Mouse (Mus musculus) retina, embryonic 14.5 days (tissue): ENCODE results near the gene Fam151a.
"Not testable (repeated sequence)": the region's sequence is repeated elsewhere in the genome, so short reads cannot be mapped to it uniquely, and the experiment has no call there.

Experiments used
- DNase-seq: peaks from one replicate; pipeline ENCODE4 v3.0.0-alpha.2; 2015; ENCODE audit warnings: low spot score

Fam151a gene

DNA sequence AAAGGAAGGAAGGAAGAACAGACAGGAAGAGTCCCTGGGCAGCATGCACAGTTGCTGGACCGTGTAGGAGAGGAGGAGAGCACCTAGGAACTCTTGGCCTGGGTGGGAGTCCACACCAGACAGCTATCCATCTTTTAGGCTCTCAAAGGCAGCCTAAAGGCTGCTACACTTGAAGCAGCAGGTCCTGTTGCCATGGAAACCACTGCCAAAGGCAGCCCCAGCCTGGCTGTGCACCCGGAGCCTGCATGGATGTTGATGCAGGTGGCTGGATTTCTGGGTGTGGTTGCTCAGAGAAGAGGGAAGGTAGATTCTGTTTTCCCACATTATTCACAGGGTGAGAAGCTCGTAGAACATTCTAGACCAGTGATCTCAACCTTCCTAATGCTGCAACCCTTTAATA is 43.3 kb downstream of the Fam151a start:
- peak; percentile 72 for DNase-seq

- DNase-seq: peak; percentile 83
Observed at GRCm38 (mm10) chr4:106778116-106778788, 44.6 kb downstream of the Fam151a start.

GRCm38 (mm10) chr4:106780045-106780444 is 46.4 kb downstream of the Fam151a start:
- peak; percentile 85 for DNase-seq

- no peak for DNase-seq
Observed at GRCm38 (mm10) chr4:106783137-106783536, 49.4 kb downstream of the Fam151a start.

- DNase-seq: no peak
Observed at GRCm38 (mm10) chr4:106784806-106785205, 51.1 kb downstream of the Fam151a start.

DNA sequence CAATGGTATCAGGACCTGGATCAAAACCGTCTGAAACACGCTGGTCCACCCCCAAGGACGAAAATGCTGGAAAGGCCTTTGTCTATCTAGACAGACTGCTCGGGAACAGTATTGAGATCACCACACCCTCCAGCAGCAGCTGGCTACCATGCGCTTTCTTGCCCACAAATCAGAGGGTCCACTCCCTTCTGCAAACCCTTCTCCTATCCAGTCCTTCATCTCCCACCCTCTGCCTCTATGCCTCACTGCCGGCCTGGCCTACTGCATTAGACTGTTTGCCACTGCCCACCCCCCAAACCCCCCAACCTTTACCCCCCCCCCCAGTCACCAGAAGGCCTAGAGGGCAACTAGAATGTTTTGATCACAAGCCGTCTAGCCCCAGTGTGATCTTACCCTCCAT is 51.7 kb downstream of the Fam151a start:
- no peak for DNase-seq

- DNase-seq: peak; percentile 78
Observed at GRCm38 (mm10) chr4:106785753-106786540, 52.3 kb downstream of the Fam151a start.

DNA sequence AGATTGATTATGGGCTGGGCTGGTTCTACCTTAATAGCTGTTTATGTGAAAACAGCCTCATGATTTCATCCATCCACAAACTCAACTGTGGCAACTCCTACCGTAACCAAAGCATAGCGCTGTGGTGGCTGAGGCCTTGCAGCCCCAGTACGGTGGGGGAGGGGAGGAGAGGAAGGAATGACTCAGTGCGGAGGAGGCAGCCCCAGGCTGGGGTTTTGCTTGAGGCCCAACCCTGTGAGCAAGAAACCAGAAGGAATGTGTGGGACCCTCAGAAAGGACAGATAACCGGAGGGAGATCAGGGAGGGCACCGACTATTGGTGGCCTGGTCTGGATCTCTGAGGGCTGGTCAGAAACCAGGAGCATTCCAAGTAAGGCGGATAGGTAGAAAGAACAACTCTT is 54.1 kb downstream of the Fam151a start:
- DNase-seq: peak; percentile 33

DNA sequence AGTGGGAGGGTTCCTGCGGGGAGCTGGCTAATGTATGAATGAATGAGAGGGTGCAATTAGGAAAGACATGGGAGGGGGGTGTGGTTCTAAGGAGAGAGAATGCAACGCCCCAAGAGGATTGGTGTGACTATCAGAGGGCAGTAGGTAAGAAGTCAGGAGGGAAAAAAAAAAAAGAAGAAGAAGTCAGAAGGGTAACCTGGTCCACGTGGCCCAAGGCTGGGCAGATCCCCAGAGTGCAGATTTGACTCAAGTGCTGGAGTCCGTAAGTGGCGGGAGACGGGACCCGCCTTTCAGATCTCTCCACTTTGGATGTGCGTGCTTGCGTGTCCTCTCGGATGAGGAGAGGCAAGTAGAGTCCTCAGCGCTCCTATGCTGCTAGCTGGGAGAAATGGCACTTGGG is 54.9 kb downstream of the Fam151a start:
- no peak for DNase-seq

DNA sequence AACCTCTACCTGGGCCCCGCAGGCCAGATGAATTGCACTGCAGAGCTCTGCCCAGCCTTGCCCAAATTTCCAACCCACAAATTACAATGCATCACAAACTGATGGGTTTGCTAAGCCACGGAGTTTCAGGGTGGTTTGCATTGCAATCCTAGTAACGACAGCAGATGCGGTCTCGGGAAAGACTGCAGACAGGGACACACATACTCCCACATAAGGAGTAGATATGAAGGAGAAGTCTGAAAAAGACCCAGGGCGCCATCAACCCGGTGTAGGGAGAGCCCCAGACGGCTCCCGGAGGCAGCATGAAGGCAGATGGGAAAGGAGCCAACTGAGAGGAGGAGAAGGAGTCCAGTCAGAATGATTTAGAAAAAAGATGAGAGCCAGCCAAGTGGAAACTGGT is 56.0 kb downstream of the Fam151a start:
- DNase-seq: no peak

- not testable (repeated sequence) for DNase-seq
Observed at GRCm38 (mm10) chr4:106790218-106790617, 56.5 kb downstream of the Fam151a start.

DNA sequence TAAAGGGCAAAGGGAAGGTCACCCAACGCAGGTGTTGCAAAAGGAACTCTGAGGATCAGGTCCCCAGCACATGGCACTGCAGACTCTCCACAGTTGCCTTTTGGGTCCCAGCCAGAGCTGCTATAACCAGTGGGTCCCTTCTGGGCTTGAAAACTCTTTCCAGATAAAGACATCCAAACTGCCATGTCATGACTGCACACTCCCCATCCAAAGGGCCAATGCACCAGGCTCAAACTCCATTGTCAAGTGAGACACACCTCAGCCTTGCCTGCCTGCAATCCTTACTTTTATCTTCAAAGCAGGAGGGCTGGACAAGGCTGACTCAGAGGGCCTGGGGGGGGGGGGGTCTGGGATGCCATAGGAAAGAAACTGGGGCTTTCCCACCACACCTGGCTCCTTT is 57.2 kb downstream of the Fam151a start:
- no peak for DNase-seq

DNA sequence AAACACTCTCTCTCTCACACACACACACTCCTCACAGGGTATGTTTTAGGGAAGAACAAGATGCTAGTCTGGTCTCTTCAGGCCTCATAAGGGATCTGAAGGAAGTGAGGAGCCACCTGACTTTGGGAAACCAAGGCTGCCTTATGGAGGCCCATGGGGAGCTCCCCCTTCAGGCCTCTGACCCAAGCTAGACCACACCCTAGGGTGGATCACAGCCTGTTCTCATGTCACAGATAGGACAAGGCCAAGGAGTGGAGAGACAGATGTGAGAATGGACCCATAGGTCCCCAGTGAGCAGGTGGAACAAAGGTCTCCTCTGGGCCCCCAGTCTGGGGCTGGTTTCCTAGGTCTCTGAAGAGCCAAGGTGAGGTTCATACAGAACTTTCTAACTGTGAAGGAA is 58.6 kb downstream of the Fam151a start:
- no peak for DNase-seq

- DNase-seq: not testable (repeated sequence)
Observed at GRCm38 (mm10) chr4:106793826-106794225, 60.1 kb downstream of the Fam151a start.

DNA sequence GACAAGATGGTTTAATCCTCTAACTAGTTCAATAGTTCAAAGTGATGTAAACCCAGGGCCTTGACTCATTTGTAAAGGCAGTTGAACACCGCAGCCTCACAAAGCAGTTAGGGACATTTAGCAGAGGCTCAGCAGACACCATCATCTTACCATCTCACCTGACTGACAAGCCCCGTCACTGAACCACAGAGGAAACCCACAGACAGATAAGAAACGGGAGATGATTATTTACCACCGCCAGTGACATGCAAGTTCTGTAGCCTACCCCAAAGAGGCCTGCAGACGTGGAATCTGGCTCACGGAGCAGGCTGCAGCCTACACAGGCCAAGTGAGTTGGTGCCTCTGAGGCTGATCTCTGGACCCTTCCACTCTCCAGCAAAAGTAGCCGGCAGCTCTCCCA is 60.6 kb downstream of the Fam151a start:
- no peak for DNase-seq

DNA sequence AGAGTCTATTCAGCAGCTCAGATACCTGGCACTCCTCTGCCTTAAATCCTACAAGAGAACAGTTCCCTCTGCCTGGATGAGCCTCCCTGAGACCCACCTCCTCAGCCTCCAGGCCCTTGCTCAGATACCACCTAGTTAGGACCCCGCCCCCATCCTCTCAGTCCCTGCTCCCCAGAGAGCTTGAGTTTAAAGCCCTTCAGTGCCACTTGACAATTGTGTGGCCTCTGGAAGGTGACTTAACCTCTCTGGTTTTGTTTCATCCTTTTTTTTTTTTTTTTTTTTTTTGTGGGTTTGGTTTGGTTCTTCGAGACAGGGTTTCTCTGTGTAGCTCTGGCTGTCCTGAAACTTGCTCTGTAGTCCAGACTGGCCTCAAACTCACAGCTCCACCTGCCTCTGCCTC is 61.6 kb downstream of the Fam151a start:
- no peak for DNase-seq
